Mouse (Mus musculus) embryonic facial prominence, embryonic 11.5 days (tissue): Measurements from ENCODE around the gene Bysl. TPM values are rescaled to one million over a fixed set of nuclear protein-coding genes. Genes with fewer than 3 reads are reported as not detected.
"Not testable (repeated sequence)": the region's sequence is repeated elsewhere in the genome, so short reads cannot be mapped to it uniquely, and the experiment has no call there.

Source experiments
- ATAC-seq: fragments of 200-750 bp; cut with Nextera tagmentation; replicated peaks from 2 replicates; pipeline ENCODE4 v1.8.0; 2017; ENCODE audit warnings: low read depth; ENCODE audit not compliant: insufficient number of reproducible peaks, low FRiP score, low TSS enrichment
- DNase-seq: peaks from one replicate; pipeline ENCODE4 v3.0.0-alpha.2; 2015; ENCODE audit warnings: low spot score
- H3K27ac ChIP-seq: fragments of 300-500 bp; sonication (generic); replicated peaks from 2 replicates; pipeline ENCODE4 v1.5.1; 2014; ENCODE audit warnings: mild to moderate bottlenecking, low read depth, low read length, control low read depth
- H3K27me3 ChIP-seq: fragments of 300-500 bp; sonication (generic); 2 replicates; pipeline ENCODE4 v1.6.1; 2014; ENCODE audit warnings: mild to moderate bottlenecking, low read length, moderate library complexity, mixed read lengths; ENCODE audit not compliant: control insufficient read depth, insufficient read depth
- H3K36me3 ChIP-seq: fragments of 300-500 bp; sonication (generic); replicated peaks from 2 replicates; pipeline ENCODE4 v1.6.1; 2014; ENCODE audit warnings: low read depth, mild to moderate bottlenecking, low read length, moderate library complexity, mixed read lengths; ENCODE audit not compliant: control insufficient read depth, insufficient read depth
- H3K4me1 ChIP-seq: fragments of 300-500 bp; sonication (generic); 2 replicates; pipeline ENCODE4 v1.6.1; 2014; ENCODE audit warnings: low read length, mixed read lengths; ENCODE audit not compliant: control insufficient read depth, insufficient read depth
- H3K4me2 ChIP-seq: fragments of 300-500 bp; sonication (generic); 2 replicates; pipeline ENCODE4 v1.6.1; 2014; ENCODE audit warnings: low read depth, mild to moderate bottlenecking, control low read depth, low read length, moderate library complexity
- H3K4me3 ChIP-seq: fragments of 300-500 bp; sonication (generic); 2 replicates; pipeline ENCODE4 v1.5.1; 2014; ENCODE audit warnings: low read depth, low read length, control low read depth
- H3K9ac ChIP-seq: fragments of 300-500 bp; sonication (generic); replicated peaks from 2 replicates; pipeline ENCODE4 v1.6.1; 2014; ENCODE audit warnings: mild to moderate bottlenecking, control low read depth, low read length
- H3K9me3 ChIP-seq: fragments of 300-500 bp; sonication (generic); replicated peaks from 2 replicates; pipeline ENCODE4 v1.6.1; 2016; ENCODE audit warnings: mild to moderate bottlenecking, low read length, inconsistent platforms, mixed read lengths; ENCODE audit not compliant: control insufficient read depth
- WGBS: fragments of 180-500 bp; shearing (Covaris S2); extraction: QIAGEN DNeasy Blood & Tissue Kit; methylation state at CpG from one replicate; pipeline ENCODE4 v1.1.7; 2014; 5-methylcytosine and 5-hydroxymethylcytosine counted together
- polyA plus RNA-seq: library from polyadenylated mRNA; unstranded; fragments of >200 nt; fragmentation: Nextera tagmentation; extraction: Ambion mirVana; gene quantifications from 2 replicates; pipeline ENCODE4 v1.2.1, GENCODE M21; 2014

The Bysl gene
- 30.4 and 31.4 TPM in 2 replicates for polyA plus RNA-seq

DNA sequence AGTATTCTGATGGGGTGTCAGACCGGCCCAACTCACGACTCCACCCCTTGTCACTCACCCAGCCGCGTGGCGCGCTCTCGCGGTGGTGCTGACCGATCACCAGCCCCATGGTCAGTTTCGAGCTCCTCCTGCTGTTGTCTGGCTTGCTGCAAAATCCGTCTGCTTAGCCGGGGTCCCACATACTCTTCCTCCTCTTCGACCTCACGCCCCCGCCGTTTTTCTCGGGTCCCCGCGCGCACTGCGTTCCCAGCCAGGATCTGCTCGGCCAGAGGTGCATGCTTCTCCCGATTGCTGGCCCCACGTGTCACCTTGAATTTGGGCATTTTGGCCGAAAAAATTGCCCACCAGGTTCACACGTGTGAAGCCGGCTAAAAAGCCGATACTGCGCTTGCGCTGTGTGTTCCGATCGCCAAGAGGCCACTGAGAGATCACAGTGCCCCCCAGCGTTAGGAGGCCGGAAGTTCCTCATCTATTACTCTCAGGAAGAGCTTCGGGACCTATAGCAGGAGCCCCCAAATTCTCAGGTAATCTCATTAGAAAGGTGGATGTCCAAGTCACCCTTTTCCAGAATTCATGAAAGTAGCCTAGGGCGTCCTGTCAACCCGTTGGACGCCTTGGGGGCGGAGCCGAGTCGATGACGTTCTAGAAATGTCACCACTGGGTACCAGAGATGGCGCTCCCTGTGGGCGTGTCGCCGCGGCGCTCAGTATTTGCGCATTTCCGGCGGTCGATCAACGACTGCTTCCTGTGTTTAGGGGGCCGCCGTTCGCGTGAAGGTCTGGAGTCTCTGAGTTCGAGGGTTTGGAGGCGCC lies at the start of gene Bysl, which contains the start of the genes Med20 and Gm20517:
TSS of gene Bysl (minus strand) at position 644 of the 812 bp plus-strand sequence.
TSS of gene Med20 (plus strand) at position 734 of the 812 bp plus-strand sequence.
TSS of gene Gm20517 (plus strand) at position 741 of the 812 bp plus-strand sequence.
- no peaks in the 10 kb centered on the region for H3K4me1 ChIP-seq
- peak within 1 kb of the TSS; percentile 72 for H3K4me2 ChIP-seq
- H3K4me3 ChIP-seq, result peak within 1 kb of the TSS; percentile 78
- H3K9ac ChIP-seq, result peak within 1 kb of the TSS; percentile 76
- DNase-seq (peak; percentile 97), ATAC-seq (peak; percentile 91)
- H3K27me3 ChIP-seq, result no peaks in the 10 kb centered on the region
- H3K36me3 ChIP-seq, result peaks cover 2% of the 10 kb centered on the region
- no peaks in the 10 kb centered on the region for H3K9me3 ChIP-seq
- H3K27ac ChIP-seq, result peak within 1 kb of the TSS; percentile 42; the same call in 1 of the 2 replicates
- WGBS, result under 1% methylated on average over 59 of the region's 59 CpGs

DNA sequence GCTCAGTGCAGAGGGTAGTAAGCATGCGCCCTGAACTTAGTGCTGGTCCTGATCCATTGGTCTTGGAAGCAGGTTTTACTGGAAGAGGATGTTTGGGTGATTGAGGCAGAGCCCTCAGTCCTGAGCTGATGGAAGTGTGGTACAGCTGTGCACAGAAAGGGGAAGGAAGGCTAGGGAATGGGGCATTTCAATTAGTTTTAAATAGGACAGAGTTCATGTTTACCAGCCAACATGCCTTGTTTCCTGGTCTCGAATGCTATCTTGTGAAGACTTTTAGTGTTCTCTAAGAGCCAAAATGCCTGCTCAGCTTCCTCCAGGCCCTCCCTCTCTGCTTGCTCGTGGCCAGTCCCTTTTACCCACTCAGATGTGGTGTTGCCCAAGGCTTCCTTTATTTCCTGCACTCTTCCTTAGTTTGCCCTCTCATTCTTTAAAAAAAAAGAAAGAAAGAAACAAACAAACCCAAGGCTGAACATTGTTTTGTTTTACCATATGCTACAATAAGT lies 47.5 kb upstream of the Bysl start:
- Histone ChIP-seq H3K27me3 (no peaks in the 10 kb centered on the region), H3K4me2 (no peak overlapping the region), H3K9ac (no peak overlapping the region), H3K36me3 (no peaks in the 10 kb centered on the region), H3K4me3 (no peak overlapping the region), H3K4me1 (no peaks in the 10 kb centered on the region), H3K9me3 (no peaks in the 10 kb centered on the region), H3K27ac (no peak overlapping the region)
- 83% methylated on average over 3 of the region's 3 CpGs for WGBS
- DNase-seq (no peak), ATAC-seq (no peak)

DNA sequence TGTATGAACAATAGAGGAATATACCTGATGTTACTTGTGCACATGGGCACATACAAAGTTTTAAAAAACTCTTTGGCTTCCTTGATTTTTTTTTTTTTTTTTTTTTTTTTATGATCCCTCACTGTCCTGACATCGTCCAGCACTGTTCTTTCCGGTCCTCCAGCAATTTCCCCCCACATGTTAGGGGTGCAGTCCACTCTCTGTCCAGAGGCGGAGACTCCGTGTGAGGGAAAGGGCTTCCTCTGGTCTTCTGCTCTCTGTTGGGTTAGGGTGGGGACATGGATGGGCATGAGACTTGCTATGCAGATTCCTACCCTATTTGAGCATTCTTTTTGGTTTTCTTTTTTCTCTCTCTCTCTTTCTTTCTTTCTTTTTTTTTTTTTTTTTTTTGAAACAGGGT lies 46.6 kb upstream of the Bysl start:
- Histone ChIP-seq H3K4me1 (no peaks in the 10 kb centered on the region), H3K36me3 (no peaks in the 10 kb centered on the region), H3K9ac (no peak overlapping the region), H3K9me3 (no peaks in the 10 kb centered on the region), H3K27me3 (no peaks in the 10 kb centered on the region), H3K4me2 (no peak overlapping the region), H3K4me3 (no peak overlapping the region), H3K27ac (no peak overlapping the region)
- ATAC-seq (no peak), DNase-seq (no peak)
- 85% methylated on average over 4 of the region's 4 CpGs for WGBS

DNA sequence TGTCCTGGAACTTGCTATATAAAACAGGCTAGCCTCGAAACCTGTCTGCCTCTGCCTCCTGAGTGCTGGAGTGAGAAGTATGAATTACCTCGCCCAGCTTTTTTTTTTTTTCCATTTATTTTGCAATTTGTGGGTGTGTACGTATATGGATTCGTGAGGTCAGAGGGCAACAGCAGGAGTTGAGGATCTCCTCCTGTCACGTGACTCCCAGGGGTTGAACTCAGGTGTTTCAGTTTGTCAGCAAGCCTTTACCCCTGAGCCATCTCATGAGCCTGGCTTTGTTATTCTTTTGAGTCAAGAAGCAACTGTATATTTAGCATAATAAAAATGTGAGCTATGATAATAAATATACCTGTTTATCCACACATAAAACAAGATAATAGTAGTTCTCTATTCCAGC lies 44.4 kb upstream of the Bysl start:
- H3K27me3 ChIP-seq, result no peaks in the 10 kb centered on the region
- no peaks in the 10 kb centered on the region for H3K36me3 ChIP-seq
- ATAC-seq (no peak), DNase-seq (no peak)
- 77% methylated on average over 5 of the region's 5 CpGs for WGBS
- no peak overlapping the region for H3K27ac ChIP-seq
- no peaks in the 10 kb centered on the region for H3K4me1 ChIP-seq
- H3K9me3 ChIP-seq, result no peaks in the 10 kb centered on the region
- H3K4me3 ChIP-seq, result no peak overlapping the region
- no peak overlapping the region for H3K4me2 ChIP-seq
- H3K9ac ChIP-seq, result no peak overlapping the region

DNA sequence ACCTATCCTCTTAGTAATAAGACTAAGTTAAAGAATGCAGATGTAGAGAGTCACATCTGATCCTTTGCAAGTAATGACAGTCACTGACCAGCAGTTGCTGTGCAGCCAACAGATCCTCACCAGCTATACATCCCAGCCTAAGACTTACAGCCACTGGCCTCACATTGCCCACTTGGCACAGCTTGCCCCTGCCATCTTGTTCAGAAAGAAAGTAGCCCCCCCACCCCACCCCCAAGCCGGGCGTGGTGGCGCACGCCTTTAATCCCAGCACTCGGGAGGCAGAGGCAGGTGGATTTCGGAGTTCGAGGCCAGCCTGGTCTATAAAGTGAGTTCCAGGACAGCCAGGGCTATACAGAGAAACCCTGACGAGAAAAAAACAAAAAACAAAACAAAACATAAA lies 43.1 kb upstream of the Bysl start:
- not testable (repeated sequence) for H3K9ac ChIP-seq, H3K4me2 ChIP-seq, H3K4me1 ChIP-seq, H3K27me3 ChIP-seq, H3K36me3 ChIP-seq, ATAC-seq, H3K27ac ChIP-seq, H3K4me3 ChIP-seq, H3K9me3 ChIP-seq, DNase-seq
- WGBS, result 91% methylated on average over 8 of the region's 8 CpGs

DNA sequence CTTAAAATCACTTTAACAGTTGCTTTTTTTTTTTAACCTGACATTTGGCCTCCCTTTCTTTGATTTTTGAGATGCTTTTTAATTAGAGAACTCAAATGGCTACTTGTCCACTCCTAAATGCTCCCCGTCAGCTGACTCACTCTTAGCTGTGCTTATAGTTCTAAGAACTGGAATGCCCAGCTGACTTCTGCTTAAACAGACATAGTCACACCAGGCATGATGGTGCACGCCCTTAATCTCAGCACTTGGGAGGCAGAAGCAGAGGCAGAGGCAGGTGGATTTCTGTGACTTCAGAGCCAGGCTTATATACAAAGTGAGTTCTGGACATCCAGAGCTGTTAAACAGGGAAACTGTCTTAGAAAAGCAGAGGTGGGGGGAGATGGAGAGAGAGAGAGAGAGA lies 40.7 kb upstream of the Bysl start:
- DNase-seq, result no peak

DNA sequence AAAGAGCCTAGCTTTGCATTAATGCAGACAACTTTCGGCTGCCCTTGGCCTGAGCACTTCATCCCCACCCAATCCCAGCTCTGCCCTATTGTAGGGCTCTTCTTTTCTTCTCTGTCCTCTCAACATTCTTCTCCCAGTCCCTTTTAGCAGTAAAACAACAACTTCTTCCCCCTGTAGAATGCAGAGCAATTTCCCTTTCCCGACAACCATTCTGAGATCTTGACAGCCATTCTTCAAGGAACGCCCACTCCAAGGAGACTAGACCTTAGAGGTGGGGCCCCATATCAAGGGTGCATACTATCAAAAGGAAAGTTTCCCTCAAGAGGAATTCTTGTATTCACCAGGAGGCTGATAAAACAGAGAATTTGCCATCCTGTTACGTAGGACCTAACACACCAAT lies 37.7 kb upstream of the Bysl start:
- H3K36me3 ChIP-seq, result no peaks in the 10 kb centered on the region
- ATAC-seq (no peak; the same call in 1 of the 2 replicates), DNase-seq (no peak)
- no peak overlapping the region for H3K4me3 ChIP-seq
- H3K27me3 ChIP-seq, result no peaks in the 10 kb centered on the region
- no peak overlapping the region for H3K4me2 ChIP-seq
- H3K9ac ChIP-seq, result no peak overlapping the region
- 70% methylated on average over 4 of the region's 4 CpGs for WGBS
- no peaks in the 10 kb centered on the region for H3K9me3 ChIP-seq
- no peak overlapping the region for H3K27ac ChIP-seq
- H3K4me1 ChIP-seq, result no peaks in the 10 kb centered on the region

More for the DNA sequence above, 40.7 kb upstream of the Bysl start:
- H3K9me3 ChIP-seq, result no peaks in the 10 kb centered on the region
- no peaks in the 10 kb centered on the region for H3K36me3 ChIP-seq
- no peaks in the 10 kb centered on the region for H3K27me3 ChIP-seq
- no peak overlapping the region for H3K27ac ChIP-seq
- no peaks in the 10 kb centered on the region for H3K4me1 ChIP-seq
- no peak overlapping the region for H3K9ac ChIP-seq
- 67% methylated on average over 2 of the region's 2 CpGs for WGBS
- ATAC-seq, result no peak
- H3K4me3 ChIP-seq, result no peak overlapping the region
- no peak overlapping the region for H3K4me2 ChIP-seq

DNA sequence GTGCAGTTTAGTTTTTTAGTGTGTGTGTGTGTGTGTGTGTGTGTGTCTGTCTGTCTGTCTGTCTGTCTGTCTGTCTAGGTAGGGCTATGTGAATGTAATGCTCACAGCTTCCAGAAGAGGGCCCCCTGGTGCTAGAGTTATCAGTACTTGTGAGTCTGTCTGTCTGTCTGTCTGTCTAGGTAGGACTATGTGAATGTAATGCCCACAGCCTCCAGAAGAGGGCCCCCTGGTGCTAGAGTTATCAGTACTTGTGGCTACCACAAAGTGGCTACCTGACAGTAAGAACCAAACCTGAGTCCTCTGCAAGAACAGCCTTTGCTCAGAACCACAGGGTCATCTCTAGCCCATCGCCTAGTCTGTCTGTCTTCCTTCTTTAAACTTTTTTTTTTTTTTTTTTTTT lies 35.4 kb upstream of the Bysl start:
- no peaks in the 10 kb centered on the region for H3K27me3 ChIP-seq
- no peaks in the 10 kb centered on the region for H3K9me3 ChIP-seq
- H3K36me3 ChIP-seq, result no peaks in the 10 kb centered on the region
- H3K9ac ChIP-seq, result no peak overlapping the region
- WGBS, result 64% methylated on average over 1 of the region's 1 CpGs
- no peak overlapping the region for H3K27ac ChIP-seq
- H3K4me1 ChIP-seq, result no peaks in the 10 kb centered on the region
- ATAC-seq, result no peak
- DNase-seq, result peak; percentile 62
- H3K4me3 ChIP-seq, result no peak overlapping the region
- no peak overlapping the region for H3K4me2 ChIP-seq
